Mouse (Mus musculus): Measurements from ENCODE around the gene Olfr1509. TPM values are rescaled to one million over a fixed set of nuclear protein-coding genes. Genes with fewer than 3 reads are reported as not detected.

Gene Olfr1509
- polyA plus RNA-seq (2012; rRNA removed), result not detected in 2 replicates

GRCm38 (mm10) chr14:52442690-52443089, at the start of gene Olfr1509:
Olfr1509 (plus strand) TSS chr14:52442990.

GRCm38 (mm10) chr14:52397279-52397678, 45.5 kb upstream of the Olfr1509 start, which contains the start of gene Olfr1511:
Olfr1511 (minus strand) TSS chr14:52397379.

GRCm38 (mm10) chr14:52414273-52414672, 28.5 kb upstream of the Olfr1509 start, which contains the start of gene Olfr1510:
Olfr1510 (minus strand) TSS chr14:52414373.

GRCm38 (mm10) chr14:52467395-52467794, 24.6 kb downstream of the Olfr1509 start, which contains the start of gene Olfr1508:
Olfr1508 (minus strand) TSS chr14:52467495.

GRCm38 (mm10) chr14:52495516-52495915, 52.7 kb downstream of the Olfr1509 start, which contains the start of gene Olfr1507:
Olfr1507 (minus strand) TSS chr14:52495749.

Other genes starting within 250 kb of the Olfr1509 start
- 15.5 and 16.5 TPM in 2 replicates for gene Supt16, start 245.6 kb upstream of the Olfr1509 start, polyA plus RNA-seq (2012; rRNA removed)
- gene Chd8, start 185.2 kb upstream of the Olfr1509 start, polyA plus RNA-seq (2012; rRNA removed), result 10.3 and 12.0 TPM in 2 replicates
- 10.3 and 11.0 TPM in 2 replicates for gene Tox4, start 163.8 kb upstream of the Olfr1509 start, polyA plus RNA-seq (2012; rRNA removed)
- gene Rab2b, start 163.4 kb upstream of the Olfr1509 start, polyA plus RNA-seq (2012; rRNA removed), result 3.7 and 4.0 TPM in 2 replicates
- 10.9 and 11.1 TPM in 2 replicates for gene Mettl3, start 137.9 kb upstream of the Olfr1509 start, polyA plus RNA-seq (2012; rRNA removed)
- gene Sall2, start 114.2 kb upstream of the Olfr1509 start, polyA plus RNA-seq (2012; rRNA removed), result 1.3 TPM in 2 replicates
- gene Olfr1513, start 86.6 kb upstream of the Olfr1509 start, polyA plus RNA-seq (2012; rRNA removed), result not detected in 2 replicates
- gene Olfr1512, start 63.8 kb upstream of the Olfr1509 start, polyA plus RNA-seq (2012; rRNA removed), result not detected in 2 replicates
- gene Olfr1511, start 45.6 kb upstream of the Olfr1509 start, polyA plus RNA-seq (2012; rRNA removed), result not detected in 2 replicates
- gene Olfr1510, start 28.6 kb upstream of the Olfr1509 start, polyA plus RNA-seq (2012; rRNA removed), result not detected in 2 replicates
- gene Olfr1508, start 24.5 kb downstream of the Olfr1509 start, polyA plus RNA-seq (2012; rRNA removed), result not detected in 2 replicates
- not detected in 2 replicates for gene Olfr1507, start 52.8 kb downstream of the Olfr1509 start, polyA plus RNA-seq (2012; rRNA removed)